Mouse (Mus musculus) kidney, embryonic 14.5 days (tissue): ENCODE results near the gene Hoxd13. TPM values are rescaled to one million over a fixed set of nuclear protein-coding genes. Genes with fewer than 3 reads are reported as not detected.

Source experiments
- ATAC-seq: fragments of 200-750 bp; cut with Nextera tagmentation; 2 replicates; pipeline ENCODE4 v1.8.0; 2017; ENCODE audit warnings: moderate number of reproducible peaks, mild to moderate bottlenecking, moderate TSS enrichment, moderate library complexity; ENCODE audit not compliant: low FRiP score, low TSS enrichment
- H3K27ac ChIP-seq: fragments of 300-500 bp; sonication (generic); 2 replicates; pipeline ENCODE4 v1.5.1; 2014; ENCODE audit warnings: low read depth, mild to moderate bottlenecking, low read length, moderate library complexity, mixed read lengths
- H3K27me3 ChIP-seq: fragments of 300-500 bp; sonication (generic); 2 replicates; pipeline ENCODE4 v1.6.1; 2014; ENCODE audit warnings: mild to moderate bottlenecking, low read length; ENCODE audit not compliant: control insufficient read depth, insufficient read depth
- H3K36me3 ChIP-seq: fragments of 300-500 bp; sonication (generic); 2 replicates; pipeline ENCODE4 v1.6.1; 2014; ENCODE audit warnings: low read length, mixed read lengths; ENCODE audit not compliant: control insufficient read depth, insufficient read depth
- H3K4me1 ChIP-seq: fragments of 300-500 bp; sonication (generic); 2 replicates; pipeline ENCODE4 v1.6.1; 2014; ENCODE audit warnings: low read length, mixed read lengths; ENCODE audit not compliant: control insufficient read depth, insufficient read depth
- H3K4me2 ChIP-seq: fragments of 300-500 bp; sonication (generic); replicated peaks from 2 replicates; pipeline ENCODE4 v1.6.1; 2014; ENCODE audit warnings: low read depth, mild to moderate bottlenecking, low read length
- H3K4me3 ChIP-seq: fragments of 300-500 bp; sonication (generic); 2 replicates; pipeline ENCODE4 v1.5.1; 2014; ENCODE audit warnings: mild to moderate bottlenecking, low read length
- H3K9ac ChIP-seq: fragments of 300-500 bp; sonication (generic); 2 replicates; pipeline ENCODE4 v1.6.1; 2014; ENCODE audit warnings: low read depth, mild to moderate bottlenecking, low read length, moderate library complexity
- H3K9me3 ChIP-seq: fragments of 300-500 bp; sonication (generic); 2 replicates; pipeline ENCODE4 v1.6.1; 2016; ENCODE audit warnings: low read length; ENCODE audit not compliant: control insufficient read depth
- WGBS: fragments of 180-500 bp; shearing (Covaris S2); extraction: QIAGEN DNeasy Blood & Tissue Kit; methylation state at CpG from one replicate; pipeline ENCODE4 v1.1.7; 2014; 5-methylcytosine and 5-hydroxymethylcytosine counted together
- polyA plus RNA-seq: library from polyadenylated mRNA; unstranded; fragments of >200 nt; fragmentation: Nextera tagmentation; extraction: Ambion mirVana; gene quantifications from 2 replicates; pipeline ENCODE4 v1.2.1, GENCODE M21; 2014

The Hoxd13 gene
- polyA plus RNA-seq, 1 experiment from 2014 or later = 0.22 TPM

GRCm38 (mm10) chr2:74691995-74692807, 24.1 kb downstream of the Hoxd13 start:
- ATAC-seq = 0 out of 2 replicates have a peak, but pooled peaks have one; percentile 7
- Histone ChIP-seq H3K9me3 (no peaks in the 10 kb centered on the region), H3K36me3 (peaks cover 8% of the 10 kb centered on the region), H3K27ac (peak overlapping the region; percentile 96), H3K4me3 (peak overlapping the region; percentile 85), H3K9ac (peak overlapping the region; percentile 90), H3K4me1 (peaks cover 24% of the 10 kb centered on the region; the same call in 1 of the 2 replicates), H3K4me2 (peak overlapping the region; percentile 85), H3K27me3 (peaks cover 7% of the 10 kb centered on the region; the same call in 1 of the 2 replicates)
- 1% methylated on average over 35 of the region's 35 CpGs for WGBS

GRCm38 (mm10) chr2:74692808-74693431, 24.8 kb downstream of the Hoxd13 start:
- Histone ChIP-seq H3K36me3 (peaks cover 8% of the 10 kb centered on the region; the same call in 1 of the 2 replicates), H3K27me3 (peaks cover 7% of the 10 kb centered on the region; the same call in 1 of the 2 replicates), H3K27ac (peak overlapping the region; percentile 96), H3K9me3 (no peaks in the 10 kb centered on the region), H3K4me2 (peak overlapping the region; percentile 85), H3K9ac (peak overlapping the region; percentile 90), H3K4me3 (peak overlapping the region; percentile 85), H3K4me1 (peaks cover 24% of the 10 kb centered on the region; the same call in 1 of the 2 replicates)
- no peak for ATAC-seq
- 4% methylated on average over 20 of the region's 20 CpGs for WGBS

GRCm38 (mm10) chr2:74693432-74693827, 25.3 kb downstream of the Hoxd13 start:
- peak overlapping the region; percentile 90 for H3K9ac ChIP-seq
- peaks cover 7% of the 10 kb centered on the region; the same call in 1 of the 2 replicates for H3K27me3 ChIP-seq
- peaks cover 8% of the 10 kb centered on the region; the same call in 1 of the 2 replicates for H3K36me3 ChIP-seq
- WGBS = 20% methylated on average over 4 of the region's 4 CpGs
- H3K4me1 ChIP-seq = peaks cover 24% of the 10 kb centered on the region; the same call in 1 of the 2 replicates
- no peak for ATAC-seq
- no peaks in the 10 kb centered on the region for H3K9me3 ChIP-seq
- peak overlapping the region; percentile 96; the same call in 1 of the 2 replicates for H3K27ac ChIP-seq
- H3K4me3 ChIP-seq = peak overlapping the region; percentile 85
- H3K4me2 ChIP-seq = peak overlapping the region; percentile 85

GRCm38 (mm10) chr2:74694066-74694465, 26.0 kb downstream of the Hoxd13 start:
- ATAC-seq = no peak
- H3K4me2 ChIP-seq = peak overlapping the region; percentile 85
- H3K4me1 ChIP-seq = peaks cover 24% of the 10 kb centered on the region; the same call in 1 of the 2 replicates
- H3K27me3 ChIP-seq = peaks cover 7% of the 10 kb centered on the region; the same call in 1 of the 2 replicates
- H3K4me3 ChIP-seq = peak overlapping the region; percentile 85
- H3K9me3 ChIP-seq = no peaks in the 10 kb centered on the region
- peak overlapping the region; percentile 96; the same call in 1 of the 2 replicates for H3K27ac ChIP-seq
- H3K9ac ChIP-seq = peak overlapping the region; percentile 90
- WGBS = 4% methylated on average over 16 of the region's 16 CpGs
- H3K36me3 ChIP-seq = peaks cover 8% of the 10 kb centered on the region; the same call in 1 of the 2 replicates

- WGBS = 32% methylated on average over 1 of the region's 1 CpGs
- peaks cover 7% of the 10 kb centered on the region; the same call in 1 of the 2 replicates for H3K27me3 ChIP-seq
- H3K36me3 ChIP-seq = peaks cover 8% of the 10 kb centered on the region; the same call in 1 of the 2 replicates
- peak overlapping the region; percentile 99; the same call in 1 of the 2 replicates for H3K27ac ChIP-seq
- H3K4me3 ChIP-seq = peak overlapping the region; percentile 85; the same call in 1 of the 2 replicates
- H3K9me3 ChIP-seq = no peaks in the 10 kb centered on the region
- peaks cover 27% of the 10 kb centered on the region; the same call in 1 of the 2 replicates for H3K4me1 ChIP-seq
- no peak for ATAC-seq
- H3K9ac ChIP-seq = peak overlapping the region; percentile 99
- H3K4me2 ChIP-seq = peak overlapping the region; percentile 85
Observed at GRCm38 (mm10) chr2:74695383-74695782, 27.3 kb downstream of the Hoxd13 start.

- peaks cover 31% of the 10 kb centered on the region; the same call in 1 of the 2 replicates for H3K4me1 ChIP-seq
- H3K4me2 ChIP-seq = peak overlapping the region; percentile 85
- H3K27me3 ChIP-seq = peaks cover 7% of the 10 kb centered on the region; the same call in 1 of the 2 replicates
- peak overlapping the region; percentile 85 for H3K4me3 ChIP-seq
- ATAC-seq = no peak
- H3K27ac ChIP-seq = peak overlapping the region; percentile 99
- no peaks in the 10 kb centered on the region for H3K9me3 ChIP-seq
- H3K9ac ChIP-seq = peak overlapping the region; percentile 99
- peaks cover 8% of the 10 kb centered on the region; the same call in 1 of the 2 replicates for H3K36me3 ChIP-seq
- WGBS = 19% methylated on average over 7 of the region's 7 CpGs
Observed at GRCm38 (mm10) chr2:74695813-74696430, 27.8 kb downstream of the Hoxd13 start.

GRCm38 (mm10) chr2:74696442-74697335, 28.6 kb downstream of the Hoxd13 start:
- no peaks in the 10 kb centered on the region for H3K9me3 ChIP-seq
- peak overlapping the region; percentile 99 for H3K27ac ChIP-seq
- 5% methylated on average over 34 of the region's 34 CpGs for WGBS
- ATAC-seq = peak; percentile 28
- peaks cover 31% of the 10 kb centered on the region; the same call in 1 of the 2 replicates for H3K4me1 ChIP-seq
- peaks cover 8% of the 10 kb centered on the region; the same call in 1 of the 2 replicates for H3K36me3 ChIP-seq
- peak overlapping the region; percentile 99 for H3K9ac ChIP-seq
- H3K4me2 ChIP-seq = peak overlapping the region; percentile 85
- 0 out of 2 replicates have a peak, but pooled peaks cover 3% of the 10 kb centered on the region for H3K27me3 ChIP-seq
- peak overlapping the region; percentile 85 for H3K4me3 ChIP-seq
